Comparison of ENCODE assay signal across 8 mouse cellular contexts in genomic region chr4:107802450-107803331, GRCm38 (mm10). TPM values are rescaled to one million over a fixed set of nuclear protein-coding genes. Genes with fewer than 3 reads are reported as not detected.
DNase-seq lines count a peak whose midpoint lies in the region; ATAC-seq and TF ChIP-seq lines count a peak whose summit lies in the region.

No protein-coding gene starts in this region.

- TF ChIP-seq POLR2A in cerebellum, adult 2 months (IDR thresholded peaks at IDR 0.05; ENCODE audit: borderline replicate concordance, insufficient read depth, low read length) = no peak

- H3K4me3 ChIP-seq in cerebellum, adult 2 months (replicated peaks; ENCODE audit: insufficient read depth, low read depth, low read length) = peak overlapping the region; percentile 93
- peak overlapping the region; percentile 69 for H3K4me3 ChIP-seq in heart, embryonic 11.5 days (ENCODE audit: low read depth, low read length)
- peak overlapping the region; percentile 68 for H3K4me3 ChIP-seq in limb, embryonic 11.5 days (ENCODE audit: low read depth, low read length)

- peak overlapping the region; percentile 75 for H3K9ac ChIP-seq in heart, embryonic 11.5 days (ENCODE audit: low read depth, low read length)
- H3K9ac ChIP-seq in limb, embryonic 11.5 days (ENCODE audit: low read length) = peak overlapping the region; percentile 77

- peaks cover 19% of the 10 kb centered on the region for H3K4me1 ChIP-seq in cerebellum, adult 2 months (ENCODE audit: control insufficient read depth, insufficient read depth, low read length)
- peaks cover 9% of the 10 kb centered on the region; the same call in 1 of the 2 replicates for H3K4me1 ChIP-seq in heart, embryonic 11.5 days (ENCODE audit: control insufficient read depth, insufficient read depth, low read length)
- peaks cover 17% of the 10 kb centered on the region for H3K4me1 ChIP-seq in limb, embryonic 11.5 days (ENCODE audit: control insufficient read depth, insufficient read depth, low read length)

- H3K9me3 ChIP-seq in heart, embryonic 11.5 days (replicated peaks; ENCODE audit: control insufficient read depth, low read length) = no peaks in the 10 kb centered on the region
- H3K9me3 ChIP-seq in limb, embryonic 11.5 days (ENCODE audit: control insufficient read depth, low read length) = no peaks in the 10 kb centered on the region

- ATAC-seq in heart, embryonic 11.5 days (replicated peaks; ENCODE audit: insufficient number of reproducible peaks, low FRiP score, low TSS enrichment) = no peak; the same call in 1 of the 2 replicates
- ATAC-seq in limb, embryonic 11.5 days (ENCODE audit: insufficient number of reproducible peaks, low FRiP score, low TSS enrichment, low read depth) = 0 out of 2 replicates have a peak, but pooled peaks have one; percentile 5

- peak; percentile 92 for DNase-seq in heart, adult 11 months
- DNase-seq in heart, postnatal 4 days = no peak
- peak; percentile 44 for DNase-seq in CD4-positive, CD25-positive, alpha-beta regulatory T cell, adult 2 months (ENCODE audit: low read depth, low spot score)
- peak; percentile 53 to 70 for DNase-seq in cerebellum, adult 2 months
- peak; percentile 66 for DNase-seq in limb, embryonic 11.5 days (ENCODE audit: low spot score)
- DNase-seq in neural tube, embryonic 10.5 days (ENCODE audit: extremely low spot score, low spot score) = peak; percentile 68
- DNase-seq in thymus, postnatal 14 days = peak; percentile 74

- H3K27ac ChIP-seq in cerebellum, adult 2 months (ENCODE audit: insufficient read depth, low read length) = peak overlapping the region; percentile 91
- H3K27ac ChIP-seq in heart, embryonic 11.5 days (ENCODE audit: low read depth, low read length) = peak overlapping the region; percentile 57; the same call in 1 of the 2 replicates
- 0 out of 2 replicates have a peak overlapping the region, but pooled peaks have one; percentile 21 for H3K27ac ChIP-seq in limb, embryonic 11.5 days (replicated peaks; ENCODE audit: low read depth, low read length)

- no peak for TF ChIP-seq CTCF in cerebellum, adult 2 months (IDR thresholded peaks at IDR 0.05; ENCODE audit: borderline replicate concordance, insufficient read depth, low read depth, low read length)

- WGBS in cerebellum, adult 2 months = under 1% methylated on average over 48 of the region's 65 CpGs
- WGBS in heart, embryonic 11.5 days (ENCODE audit: insufficient replicate concordance) = under 1% methylated on average over 65 of the region's 65 CpGs
- under 1% methylated on average over 64 of the region's 65 CpGs for WGBS in limb, embryonic 11.5 days

- no peaks in the 10 kb centered on the region for H3K36me3 ChIP-seq in heart, embryonic 11.5 days (ENCODE audit: control insufficient read depth, insufficient read depth, low read length)
- H3K36me3 ChIP-seq in limb, embryonic 11.5 days (ENCODE audit: control insufficient read depth, insufficient read depth, low read length) = no peaks in the 10 kb centered on the region

- no peaks in the 10 kb centered on the region for H3K27me3 ChIP-seq in cerebellum, adult 2 months (ENCODE audit: control insufficient read depth, insufficient read depth, low read length)
- H3K27me3 ChIP-seq in heart, embryonic 11.5 days (ENCODE audit: control insufficient read depth, insufficient read depth, low read length) = peaks cover 38% of the 10 kb centered on the region
- no peaks in the 10 kb centered on the region; the same call in 1 of the 2 replicates for H3K27me3 ChIP-seq in limb, embryonic 11.5 days (ENCODE audit: control insufficient read depth, insufficient read depth, low read length)

- H3K4me2 ChIP-seq in heart, embryonic 11.5 days = peak overlapping the region; percentile 100
- H3K4me2 ChIP-seq in limb, embryonic 11.5 days (ENCODE audit: low read depth, severe bottlenecking) = peak overlapping the region; percentile 100

RNA-seq across cellular contexts. Expression of gene Lrp8, which starts 0.6 kb away (rescaled TPM):
- 1 to 10 TPM; 1.7 to 1.8 TPM for total RNA-seq in heart, postnatal 4 days (2021)
- 55.4 and 62.4 TPM in 2 replicates for polyA plus RNA-seq in cerebellum, adult 2 months (2012; rRNA removed)
- 1.1 and 1.8 TPM in 2 replicates for polyA plus RNA-seq in heart, embryonic 11.5 days (2014; fragmentation: Nextera tagmentation; extraction: Ambion mirVana)
- 5.0 and 8.9 TPM in 2 replicates for polyA plus RNA-seq in limb, embryonic 11.5 days (2014; fragmentation: Nextera tagmentation; extraction: Ambion mirVana)

Comparison
In these comparisons a context has a peak if more than half of its experiments do, and no peak if none do; other contexts are left out.
1. H3K27ac ChIP-seq: peak in every context shown above with its lines; median percentile 91 in cerebellum, adult 2 months; 57 in heart, embryonic 11.5 days; 21 in limb, embryonic 11.5 days.